23 mouse cellular contexts compared by ENCODE assay signal in genomic region chr3:152446966-152447365, GRCm38 (mm10). TPM values are rescaled to one million over a fixed set of nuclear protein-coding genes. Genes with fewer than 3 reads are reported as not detected.
DNase-seq lines count a peak whose midpoint lies in the region; ATAC-seq and TF ChIP-seq lines count a peak whose summit lies in the region.
"Had no signal": no experiment of that assay in that cellular context is flagged by ENCODE, and none has a peak within 500 bp of the region (broad histone marks: within the 10 kb centered on the region; RNA-seq: fewer than 3 reads in every experiment).

No protein-coding gene starts in this region.

- no peaks in the 10 kb centered on the region for H3K4me1 ChIP-seq in heart, embryonic 10.5 days
- peaks cover 0 to 5% of the 10 kb centered on the region in 2 experiments; a peak in 1 of 4 replicates for H3K4me1 ChIP-seq in liver, embryonic 14.5 days (replicated peaks; ENCODE audit: control insufficient read depth in 2 of 2, insufficient read depth in 2 of 2, low read length in 1 of 2)
- H3K4me1 ChIP-seq in liver, postnatal 0 days (ENCODE audit: insufficient read depth), result no peaks in the 10 kb centered on the region
- no peaks in the 10 kb centered on the region for H3K4me1 ChIP-seq in kidney, embryonic 16.5 days (ENCODE audit: insufficient read depth, low read length)
- no peaks in the 10 kb centered on the region for H3K4me1 ChIP-seq in hindbrain, embryonic 16.5 days (ENCODE audit: control insufficient read depth, insufficient read depth, low read depth, low read length)
- H3K4me1 ChIP-seq: forebrain, embryonic 10.5 days; forebrain, embryonic 13.5 days; heart, embryonic 13.5 days; hindbrain, embryonic 10.5 days; hindbrain, embryonic 13.5 days had no signal

- peak; percentile 44 for DNase-seq in heart, adult 11 months
- DNase-seq in heart, embryonic 10.5 days (ENCODE audit: low spot score), result no peak
- no peak for DNase-seq in liver, embryonic 14.5 days (ENCODE audit: low read depth in 3 of 3, low spot score in 3 of 3)
- no peak for DNase-seq in liver, postnatal 0 days
- no peak for DNase-seq in heart, postnatal 10 days
- DNase-seq: adrenal gland, adult 8-10 months; adrenal gland, postnatal 25 days; cerebellum, adult 11-12 months; cerebellum, adult 8-10 months; cerebellum, postnatal 14 days; forebrain, postnatal 0 days; gastrocnemius, adult 2 months; gastrocnemius, postnatal 14 days; heart, adult 18-20 months had no signal

- no peak for TF ChIP-seq CTCF in liver, embryonic 14.5 days (IDR thresholded peaks at IDR 0.05; ENCODE audit: low read depth)
- no peak for TF ChIP-seq CTCF in liver, postnatal 0 days (IDR thresholded peaks at IDR 0.05; ENCODE audit: low read depth)

- H3K4me2 ChIP-seq in liver, embryonic 14.5 days (ENCODE audit: low read depth), result no peak overlapping the region
- no peak overlapping the region for H3K4me2 ChIP-seq in liver, postnatal 0 days (ENCODE audit: low read depth, low read length)
- no peak overlapping the region for H3K4me2 ChIP-seq in kidney, embryonic 16.5 days (replicated peaks; ENCODE audit: low read depth, low read length)
- H3K4me2 ChIP-seq in hindbrain, embryonic 16.5 days (ENCODE audit: low read length), result no peak overlapping the region
- H3K4me2 ChIP-seq: forebrain, embryonic 13.5 days; heart, embryonic 13.5 days; hindbrain, embryonic 13.5 days had no signal

- ATAC-seq in liver, embryonic 14.5 days (ENCODE audit: insufficient read depth), result peak; percentile 53; the same call in 1 of the 2 replicates
- 0 out of 2 replicates have a peak, but pooled peaks have one; percentile 33 for ATAC-seq in liver, postnatal 0 days
- no peak for ATAC-seq in kidney, embryonic 16.5 days (ENCODE audit: low FRiP score, low TSS enrichment)
- ATAC-seq in hindbrain, embryonic 16.5 days, result no peak
- ATAC-seq: activated CD4-positive, CD25-positive, alpha-beta regulatory T cell, adult 4 months; forebrain, embryonic 13.5 days; forebrain, postnatal 0 days; hindbrain, postnatal 0 days had no signal

- no peak overlapping the region for H3K4me3 ChIP-seq in heart, embryonic 10.5 days
- H3K4me3 ChIP-seq in liver, embryonic 14.5 days (ENCODE audit: insufficient read depth in 1 of 2, low read depth in 2 of 2, low read length in 2 of 2), result no peak overlapping the region
- no peak overlapping the region for H3K4me3 ChIP-seq in liver, postnatal 0 days (ENCODE audit: low read depth, low read length)
- no peak overlapping the region for H3K4me3 ChIP-seq in kidney, embryonic 16.5 days (ENCODE audit: low read length)
- H3K4me3 ChIP-seq in hindbrain, embryonic 16.5 days (ENCODE audit: low read length), result no peak overlapping the region
- H3K4me3 ChIP-seq: forebrain, embryonic 10.5 days; forebrain, embryonic 13.5 days; gastrocnemius, adult 2 months; heart, embryonic 13.5 days; hindbrain, embryonic 10.5 days; hindbrain, embryonic 13.5 days had no signal

- no peaks in the 10 kb centered on the region for H3K9me3 ChIP-seq in heart, embryonic 10.5 days
- no peaks in the 10 kb centered on the region for H3K9me3 ChIP-seq in liver, embryonic 14.5 days (ENCODE audit: control insufficient read depth, low read length)
- H3K9me3 ChIP-seq in liver, postnatal 0 days (ENCODE audit: low read length), result no peaks in the 10 kb centered on the region
- no peaks in the 10 kb centered on the region for H3K9me3 ChIP-seq in kidney, embryonic 16.5 days (ENCODE audit: low read length)
- H3K9me3 ChIP-seq in hindbrain, embryonic 16.5 days (ENCODE audit: control insufficient read depth, low read length), result no peaks in the 10 kb centered on the region
- H3K9me3 ChIP-seq: forebrain, embryonic 10.5 days; forebrain, embryonic 13.5 days; heart, embryonic 13.5 days; hindbrain, embryonic 10.5 days; hindbrain, embryonic 13.5 days had no signal

- 91% methylated on average over 1 of the region's 1 CpGs for WGBS in heart, embryonic 10.5 days
- WGBS in liver, embryonic 14.5 days (ENCODE audit: insufficient replicate concordance), result 52% methylated on average over 1 of the region's 1 CpGs
- WGBS in liver, postnatal 0 days (ENCODE audit: insufficient replicate concordance), result 47% methylated on average over 1 of the region's 1 CpGs
- WGBS in kidney, embryonic 16.5 days, result 80% methylated on average over 1 of the region's 1 CpGs
- WGBS in hindbrain, embryonic 16.5 days, result 100% methylated on average over 1 of the region's 1 CpGs

- no peaks in the 10 kb centered on the region for H3K27me3 ChIP-seq in heart, embryonic 10.5 days (ENCODE audit: insufficient read depth, poor library complexity, severe bottlenecking)
- H3K27me3 ChIP-seq in liver, embryonic 14.5 days (ENCODE audit: control insufficient read depth, insufficient read depth, low read length), result no peaks in the 10 kb centered on the region
- no peaks in the 10 kb centered on the region for H3K27me3 ChIP-seq in liver, postnatal 0 days (ENCODE audit: insufficient read depth, low read length)
- no peaks in the 10 kb centered on the region for H3K27me3 ChIP-seq in kidney, embryonic 16.5 days (ENCODE audit: insufficient read depth, low read length)
- H3K27me3 ChIP-seq in hindbrain, embryonic 16.5 days (replicated peaks; ENCODE audit: control insufficient read depth, insufficient read depth, low read length), result no peaks in the 10 kb centered on the region
- H3K27me3 ChIP-seq: forebrain, embryonic 13.5 days; heart, embryonic 13.5 days; hindbrain, embryonic 13.5 days had no signal

- peaks cover 29% of the 10 kb centered on the region for H3K36me3 ChIP-seq in heart, embryonic 10.5 days
- peaks cover 12% of the 10 kb centered on the region for H3K36me3 ChIP-seq in liver, embryonic 14.5 days (replicated peaks; ENCODE audit: control insufficient read depth, insufficient read depth, low read depth)
- H3K36me3 ChIP-seq in liver, postnatal 0 days (replicated peaks; ENCODE audit: insufficient read depth, low read length), result peaks cover 25% of the 10 kb centered on the region
- peaks cover 5% of the 10 kb centered on the region for H3K36me3 ChIP-seq in kidney, embryonic 16.5 days (ENCODE audit: insufficient read depth, low read length)
- H3K36me3 ChIP-seq in hindbrain, embryonic 16.5 days (ENCODE audit: control insufficient read depth, insufficient read depth, low read length), result peaks cover 7% of the 10 kb centered on the region; the same call in 1 of the 2 replicates

- no peak for TF ChIP-seq EP300 in liver, embryonic 14.5 days (IDR thresholded peaks at IDR 0.05; ENCODE audit: low read depth)
- TF ChIP-seq EP300 in liver, postnatal 0 days (IDR thresholded peaks at IDR 0.05; ENCODE audit: low read depth), result no peak

- intact Hi-C loops in heart, postnatal 10 days (cut with DNase I), result no loop called here

- no peak overlapping the region for H3K27ac ChIP-seq in heart, embryonic 10.5 days
- no peak overlapping the region for H3K27ac ChIP-seq in liver, embryonic 14.5 days
- no peak overlapping the region for H3K27ac ChIP-seq in liver, postnatal 0 days (ENCODE audit: low read depth)
- no peak overlapping the region for H3K27ac ChIP-seq in kidney, embryonic 16.5 days (ENCODE audit: low read length)
- no peak overlapping the region for H3K27ac ChIP-seq in hindbrain, embryonic 16.5 days (ENCODE audit: low read depth, low read length)
- H3K27ac ChIP-seq: forebrain, embryonic 10.5 days; forebrain, embryonic 13.5 days; gastrocnemius, adult 2 months; heart, embryonic 13.5 days; hindbrain, embryonic 10.5 days; hindbrain, embryonic 13.5 days; hindbrain, postnatal 0 days had no signal

- H3K9ac ChIP-seq in liver, embryonic 14.5 days (replicated peaks), result no peak overlapping the region
- H3K9ac ChIP-seq in liver, postnatal 0 days (replicated peaks), result no peak overlapping the region
- no peak overlapping the region for H3K9ac ChIP-seq in kidney, embryonic 16.5 days (replicated peaks; ENCODE audit: low read length)
- no peak overlapping the region for H3K9ac ChIP-seq in hindbrain, embryonic 16.5 days (ENCODE audit: low read depth, low read length)
- H3K9ac ChIP-seq: forebrain, embryonic 13.5 days; forebrain, postnatal 0 days; heart, embryonic 13.5 days; hindbrain, embryonic 13.5 days had no signal

RNA-seq across cellular contexts. Expression of gene Zzz3, which starts 51.7 kb away (rescaled TPM):
- 41.1 and 42.7 TPM in 2 replicates for polyA plus RNA-seq in heart, embryonic 10.5 days (2016; fragmentation: Nextera tagmentation; extraction: Ambion mirVana)
- polyA plus RNA-seq in liver, embryonic 14.5 days (2012; rRNA removed), result 7.3 and 7.8 TPM in 2 replicates
- polyA plus RNA-seq in liver, embryonic 14.5 days (2014; fragmentation: Nextera tagmentation; extraction: Ambion mirVana), result 17.0 and 19.1 TPM in 2 replicates
- polyA plus RNA-seq in liver, postnatal 0 days (2015; fragmentation: Nextera tagmentation; extraction: Ambion mirVana), result 11.4 and 11.6 TPM in 2 replicates
- polyA plus RNA-seq in kidney, embryonic 16.5 days (2015; fragmentation: Nextera tagmentation; extraction: Ambion mirVana), result 50.3 and 54.5 TPM in 2 replicates
- 10 to 100 TPM; 29.2 to 33.3 TPM for total RNA-seq in heart, postnatal 10 days (2021)
- polyA plus RNA-seq in hindbrain, embryonic 16.5 days (2015; fragmentation: Nextera tagmentation; extraction: Ambion mirVana), result 23.4 and 24.8 TPM in 2 replicates

Comparison
In these comparisons a context has a peak if more than half of its experiments do, and no peak if none do; other contexts are left out.
1. ATAC-seq: peak in liver, embryonic 14.5 days (single experiment) and liver, postnatal 0 days (single experiment); none in kidney, embryonic 16.5 days (single experiment) and hindbrain, embryonic 16.5 days (single experiment).